Mouse (Mus musculus): ENCODE results near the gene Serpinb11. TPM values are rescaled to one million over a fixed set of nuclear protein-coding genes. Genes with fewer than 3 reads are reported as not detected.

The Serpinb11 gene
- polyA plus RNA-seq, 1 experiment from 2014 or later: not detected

DNA sequence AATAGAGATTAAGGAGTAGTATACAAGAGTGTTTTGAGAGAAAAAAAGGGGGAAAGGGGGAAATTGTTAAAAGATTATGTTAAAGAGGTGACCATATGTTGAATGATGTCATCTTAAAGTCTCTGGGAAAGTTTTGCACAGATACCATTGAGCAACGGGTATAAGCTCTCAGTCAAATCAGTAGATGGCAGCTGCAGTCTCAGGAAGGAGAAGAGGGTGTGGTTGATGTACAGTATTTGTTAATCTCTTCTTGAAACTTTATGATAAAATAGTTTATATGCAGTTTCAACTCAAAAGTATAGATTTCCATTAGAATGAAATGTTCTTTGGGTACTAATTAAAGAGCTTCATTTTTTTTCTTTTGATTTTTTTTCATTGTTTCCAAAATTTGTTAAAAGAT lies 36.5 kb downstream of the Serpinb11 start:
- Histone ChIP-seq H3K36me3 (no peaks in the 10 kb centered on the region), H3K27me3 (no peaks in the 10 kb centered on the region), H3K4me1 (no peaks in the 10 kb centered on the region), H3K27ac (no peak overlapping the region), H3K4me2 (replicated peaks) (no peak overlapping the region), H3K4me3 (no peak overlapping the region), H3K9me3 (replicated peaks) (no peaks in the 10 kb centered on the region), H3K9ac (no peak overlapping the region)
- no peak for ATAC-seq (ENCODE audit: low FRiP score)
- WGBS: 61% methylated on average over 1 of the region's 1 CpGs

DNA sequence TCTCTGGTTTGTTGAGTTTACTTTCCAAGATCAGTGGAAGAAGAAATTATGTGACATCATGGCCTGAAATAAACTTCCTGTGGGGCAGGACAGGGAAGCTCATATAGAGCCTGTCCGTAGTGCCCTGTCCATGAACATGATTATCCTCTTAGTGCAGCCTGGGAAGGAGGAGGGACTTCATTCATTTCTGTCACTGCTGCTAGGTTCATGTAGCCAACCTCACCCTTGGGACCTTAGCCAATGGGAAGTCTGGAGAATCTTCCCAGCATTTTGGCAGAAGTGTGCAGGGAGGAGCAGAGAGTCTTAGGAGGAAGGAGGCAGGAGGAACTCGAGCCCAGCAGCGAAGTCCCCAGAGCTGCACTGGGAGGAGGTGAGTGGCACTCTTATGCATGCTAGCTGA lies 38.4 kb downstream of the Serpinb11 start, which contains the start of gene Serpinb7:
Gene Serpinb7 (plus strand): TSS at position 301 of the 400 bp plus-strand sequence.
- 82% methylated on average over 3 of the region's 3 CpGs for WGBS
- no peak within 1 kb of the TSS for H3K27ac ChIP-seq
- no peak within 1 kb of the TSS for H3K4me3 ChIP-seq
- no peaks in the 10 kb centered on the region for H3K9me3 ChIP-seq (replicated peaks)
- no peak for ATAC-seq (ENCODE audit: low FRiP score)
- H3K4me1 ChIP-seq: no peaks in the 10 kb centered on the region
- H3K9ac ChIP-seq: no peak within 1 kb of the TSS
- no peaks in the 10 kb centered on the region for H3K36me3 ChIP-seq
- H3K4me2 ChIP-seq (replicated peaks): no peak within 1 kb of the TSS
- no peaks in the 10 kb centered on the region for H3K27me3 ChIP-seq

DNA sequence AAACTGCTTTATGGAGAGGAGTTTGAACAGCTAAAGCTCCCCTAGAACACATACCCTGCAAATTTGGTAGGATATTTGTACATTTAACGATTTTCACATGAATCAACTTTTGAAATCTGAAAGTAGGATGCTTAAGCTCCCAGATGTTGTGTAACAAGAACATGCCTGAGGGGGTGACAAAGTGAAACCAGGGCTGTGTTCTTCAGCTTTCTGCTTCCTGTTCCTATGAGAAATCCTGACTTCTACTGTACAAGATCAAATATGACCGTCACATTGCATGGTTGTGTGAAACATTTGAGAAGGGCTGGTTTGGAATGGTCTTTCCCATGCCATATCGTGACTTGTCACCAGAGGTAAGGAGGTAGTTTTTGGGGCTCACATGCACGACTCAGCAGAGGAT lies 41.1 kb downstream of the Serpinb11 start:
- Histone ChIP-seq H3K9ac (no peak overlapping the region), H3K4me3 (no peak overlapping the region), H3K4me1 (no peaks in the 10 kb centered on the region), H3K9me3 (replicated peaks) (no peaks in the 10 kb centered on the region), H3K27me3 (no peaks in the 10 kb centered on the region), H3K36me3 (no peaks in the 10 kb centered on the region), H3K27ac (no peak overlapping the region), H3K4me2 (replicated peaks) (no peak overlapping the region)
- no peak for ATAC-seq (ENCODE audit: low FRiP score)
- WGBS: 89% methylated on average over 4 of the region's 4 CpGs

DNA sequence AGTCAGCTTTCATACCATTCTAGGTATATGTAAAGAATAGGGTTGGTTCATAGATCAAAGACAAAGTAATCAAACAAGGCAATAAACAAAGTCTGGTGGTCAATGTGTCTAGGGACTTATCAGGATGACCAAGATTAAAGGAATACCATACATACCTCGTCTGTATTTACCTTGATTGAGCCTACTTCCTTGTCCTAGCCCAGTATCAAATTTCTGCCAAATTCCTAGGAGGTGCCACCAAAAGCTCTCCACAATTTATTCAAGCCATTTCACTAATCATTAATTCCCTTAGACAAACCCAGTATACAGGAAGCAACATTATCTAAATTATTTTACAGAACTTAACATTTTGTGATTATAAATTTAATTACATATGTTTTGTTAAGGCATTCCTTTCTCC lies 53.7 kb downstream of the Serpinb11 start:
- H3K4me2 ChIP-seq (replicated peaks): no peak overlapping the region
- no peaks in the 10 kb centered on the region for H3K27me3 ChIP-seq
- no peaks in the 10 kb centered on the region for H3K9me3 ChIP-seq (replicated peaks)
- no peak overlapping the region for H3K4me3 ChIP-seq
- H3K27ac ChIP-seq: no peak overlapping the region
- H3K36me3 ChIP-seq: no peaks in the 10 kb centered on the region
- no peaks in the 10 kb centered on the region for H3K4me1 ChIP-seq
- H3K9ac ChIP-seq: no peak overlapping the region
- WGBS: 42% methylated on average over 1 of the region's 1 CpGs
- ATAC-seq (ENCODE audit: low FRiP score): no peak

DNA sequence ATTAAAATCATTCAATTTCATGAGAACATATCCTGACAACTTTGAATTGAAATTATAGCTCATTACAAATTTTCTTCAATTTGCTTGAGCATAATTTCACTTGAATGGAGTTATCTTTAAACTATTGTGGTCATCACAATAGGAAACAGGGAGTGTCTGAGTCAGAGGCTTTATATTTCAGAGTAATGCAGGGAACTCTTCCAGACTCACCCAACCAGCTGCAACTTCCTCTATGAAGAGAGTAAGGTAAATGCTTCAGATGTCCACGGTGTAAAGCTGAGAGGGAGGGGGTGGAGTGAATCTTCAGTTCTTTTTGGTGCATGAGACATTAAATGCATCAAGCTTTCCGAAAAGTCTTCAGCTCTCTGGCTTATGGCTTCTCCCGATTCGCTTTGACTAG lies 61.5 kb downstream of the Serpinb11 start:
- 79% methylated on average over 4 of the region's 4 CpGs for WGBS

More for the DNA sequence above, 61.5 kb downstream of the Serpinb11 start:
- Histone ChIP-seq H3K4me2 (replicated peaks) (no peak overlapping the region), H3K4me3 (no peak overlapping the region), H3K36me3 (no peaks in the 10 kb centered on the region), H3K9me3 (replicated peaks) (no peaks in the 10 kb centered on the region), H3K4me1 (no peaks in the 10 kb centered on the region), H3K27me3 (no peaks in the 10 kb centered on the region), H3K9ac (no peak overlapping the region), H3K27ac (no peak overlapping the region)
- no peak for ATAC-seq (ENCODE audit: low FRiP score)

Other genes starting within 250 kb of the Serpinb11 start
- gene Serpinb3b, start 82.8 kb upstream of the Serpinb11 start, polyA plus RNA-seq (2016; fragmentation: Nextera tagmentation; extraction: Ambion mirVana): not detected in 2 replicates
- gene Serpinb3c, start 82.8 kb upstream of the Serpinb11 start, polyA plus RNA-seq (2016; fragmentation: Nextera tagmentation; extraction: Ambion mirVana): not detected in 2 replicates
- not detected in 2 replicates for gene Serpinb7, start 38.5 kb downstream of the Serpinb11 start, polyA plus RNA-seq (2016; fragmentation: Nextera tagmentation; extraction: Ambion mirVana)
- 0.16 TPM in 1 of 2 replicates, not detected in the other for gene Serpinb2, start 150.2 kb downstream of the Serpinb11 start, polyA plus RNA-seq (2016; fragmentation: Nextera tagmentation; extraction: Ambion mirVana)
- gene Serpinb8, start 228.8 kb downstream of the Serpinb11 start, polyA plus RNA-seq (2016; fragmentation: Nextera tagmentation; extraction: Ambion mirVana): 1.3 and 1.7 TPM in 2 replicates